Comparison of ENCODE assay signal across 8 mouse cellular contexts in the genomic region with DNA sequence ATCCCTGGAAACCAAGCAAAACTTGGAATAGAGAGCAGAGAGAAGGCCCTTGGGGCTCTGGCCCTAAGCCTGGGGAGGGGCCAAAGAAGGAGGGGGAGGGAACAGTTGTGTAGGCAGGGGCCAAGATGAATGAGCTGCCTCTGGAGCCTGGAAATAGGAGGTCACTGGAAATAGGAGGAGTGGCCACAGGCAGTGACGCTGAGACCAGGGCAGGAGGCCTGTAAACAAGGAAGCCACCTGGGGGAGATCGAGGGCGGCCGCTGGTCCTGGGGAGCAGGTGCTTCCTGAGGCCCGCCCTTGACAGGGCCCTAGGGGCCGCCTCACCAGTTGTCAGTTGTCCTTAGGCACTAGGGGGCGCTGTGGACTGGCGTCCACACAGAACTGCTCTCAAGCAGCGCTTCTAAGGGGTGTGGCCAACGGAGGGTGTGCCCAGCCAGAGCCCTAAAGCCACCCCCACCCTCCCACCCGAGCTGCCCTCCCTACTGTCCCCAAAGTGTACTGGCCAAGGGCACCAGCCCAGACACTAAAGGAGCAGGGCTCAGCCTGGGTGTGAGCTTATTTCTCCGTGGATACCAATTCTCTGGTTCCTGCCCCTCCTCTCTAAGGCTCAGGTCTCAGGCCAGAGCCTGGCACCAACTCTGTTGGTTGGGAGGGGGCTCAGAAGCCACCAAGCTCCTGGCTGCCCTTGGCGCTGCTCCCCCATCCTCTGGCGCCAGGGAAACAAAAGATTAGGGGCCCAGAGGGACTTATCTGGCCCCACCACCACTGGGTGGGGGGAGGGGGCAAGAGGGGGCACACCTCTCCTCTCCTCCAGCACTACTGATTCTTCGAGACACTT. TPM values are rescaled to one million over a fixed set of nuclear protein-coding genes. Genes with fewer than 3 reads are reported as not detected.
DNase-seq lines count a peak whose midpoint lies in the region; ATAC-seq and TF ChIP-seq lines count a peak whose summit lies in the region.

No protein-coding gene starts in this region.

- peaks cover 30% of the 10 kb centered on the region for H3K36me3 ChIP-seq in forebrain, postnatal 0 days (ENCODE audit: insufficient read depth)
- peaks cover 51% of the 10 kb centered on the region for H3K36me3 ChIP-seq in hindbrain, embryonic 13.5 days
- H3K36me3 ChIP-seq in limb, embryonic 15.5 days, result peaks cover 33% of the 10 kb centered on the region
- peaks cover 42% of the 10 kb centered on the region for H3K36me3 ChIP-seq in midbrain, postnatal 0 days (ENCODE audit: insufficient read depth, low read length)

- peaks cover 18% of the 10 kb centered on the region for H3K4me1 ChIP-seq in cerebellum, adult 2 months (ENCODE audit: control insufficient read depth, insufficient read depth, low read length)
- no peaks in the 10 kb centered on the region for H3K4me1 ChIP-seq in forebrain, postnatal 0 days (ENCODE audit: insufficient read depth)
- peaks cover 34% of the 10 kb centered on the region for H3K4me1 ChIP-seq in hindbrain, embryonic 13.5 days (replicated peaks)
- peaks cover 25% of the 10 kb centered on the region for H3K4me1 ChIP-seq in limb, embryonic 15.5 days
- no peaks in the 10 kb centered on the region for H3K4me1 ChIP-seq in midbrain, postnatal 0 days (ENCODE audit: insufficient read depth, low read length)

- DNase-seq in right cerebral cortex, postnatal 10 days (ENCODE audit: low spot score in 2 of 2), result peak; percentile 62 to 67
- no peak for DNase-seq in right cerebral cortex, adult 2 months (ENCODE audit: low spot score in 2 of 2)
- DNase-seq in cerebellum, adult 2 months, result peak; percentile 57 to 67
- DNase-seq in forebrain, postnatal 0 days, result peak; percentile 69
- peak; percentile 88 for DNase-seq in midbrain, postnatal 0 days (ENCODE audit: low spot score)
- peak; percentile 22 for DNase-seq in telencephalon, adult 2 months (ENCODE audit: low read depth, low spot score)

- H3K9ac ChIP-seq in forebrain, postnatal 0 days, result no peak overlapping the region
- H3K9ac ChIP-seq in hindbrain, embryonic 13.5 days, result 0 out of 2 replicates have a peak overlapping the region, but pooled peaks have one; percentile 13
- H3K9ac ChIP-seq in limb, embryonic 15.5 days, result no peak overlapping the region
- H3K9ac ChIP-seq in midbrain, postnatal 0 days (replicated peaks; ENCODE audit: low read length, poor library complexity, severe bottlenecking), result no peak overlapping the region

- no peaks in the 10 kb centered on the region for H3K27me3 ChIP-seq in cerebellum, adult 2 months (ENCODE audit: control insufficient read depth, insufficient read depth, low read length)
- no peaks in the 10 kb centered on the region for H3K27me3 ChIP-seq in forebrain, postnatal 0 days (ENCODE audit: insufficient read depth, low read length)
- H3K27me3 ChIP-seq in hindbrain, embryonic 13.5 days, result 0 out of 2 replicates have a peak, but pooled peaks cover 3% of the 10 kb centered on the region
- H3K27me3 ChIP-seq in limb, embryonic 15.5 days, result no peaks in the 10 kb centered on the region
- no peaks in the 10 kb centered on the region for H3K27me3 ChIP-seq in midbrain, postnatal 0 days (ENCODE audit: insufficient read depth, low read length)

- ATAC-seq in forebrain, postnatal 0 days, result peak; percentile 79
- peak; percentile 76 for ATAC-seq in hindbrain, embryonic 13.5 days (ENCODE audit: low FRiP score)
- peak; percentile 75 for ATAC-seq in limb, embryonic 15.5 days (ENCODE audit: insufficient number of reproducible peaks, low FRiP score, low TSS enrichment, low read depth)
- ATAC-seq in midbrain, postnatal 0 days (ENCODE audit: low FRiP score), result peak; percentile 58

- H3K9me3 ChIP-seq in forebrain, postnatal 0 days (ENCODE audit: low read length), result no peaks in the 10 kb centered on the region
- H3K9me3 ChIP-seq in hindbrain, embryonic 13.5 days, result no peaks in the 10 kb centered on the region
- no peaks in the 10 kb centered on the region for H3K9me3 ChIP-seq in limb, embryonic 15.5 days
- no peaks in the 10 kb centered on the region for H3K9me3 ChIP-seq in midbrain, postnatal 0 days (ENCODE audit: low read length)

- no peak overlapping the region for H3K4me3 ChIP-seq in cerebellum, adult 2 months (replicated peaks; ENCODE audit: insufficient read depth, low read depth, low read length)
- H3K4me3 ChIP-seq in forebrain, postnatal 0 days (ENCODE audit: low read depth, low read length), result no peak overlapping the region
- no peak overlapping the region for H3K4me3 ChIP-seq in hindbrain, embryonic 13.5 days
- no peak overlapping the region for H3K4me3 ChIP-seq in limb, embryonic 15.5 days
- no peak overlapping the region for H3K4me3 ChIP-seq in midbrain, postnatal 0 days (ENCODE audit: low read depth, low read length)

- peak overlapping the region; percentile 17; the same call in 1 of the 2 replicates for H3K4me2 ChIP-seq in forebrain, postnatal 0 days (ENCODE audit: low read depth)
- H3K4me2 ChIP-seq in hindbrain, embryonic 13.5 days, result peak overlapping the region; percentile 32
- peak overlapping the region; percentile 15 for H3K4me2 ChIP-seq in limb, embryonic 15.5 days
- H3K4me2 ChIP-seq in midbrain, postnatal 0 days (ENCODE audit: low read depth, low read length, poor library complexity, severe bottlenecking), result no peak overlapping the region

- no peak for TF ChIP-seq POLR2A in cerebellum, adult 2 months (IDR thresholded peaks at IDR 0.05; ENCODE audit: borderline replicate concordance, insufficient read depth, low read length)

- peak; percentile 69 for TF ChIP-seq CTCF in cerebellum, adult 2 months (IDR thresholded peaks at IDR 0.05; ENCODE audit: borderline replicate concordance, insufficient read depth, low read depth, low read length)
- TF ChIP-seq CTCF in forebrain, postnatal 0 days (IDR thresholded peaks at IDR 0.05; ENCODE audit: low read depth), result peak; percentile 71
- TF ChIP-seq CTCF in midbrain, postnatal 0 days (IDR thresholded peaks at IDR 0.05), result peak; percentile 71

- 7% methylated on average over 15 of the region's 15 CpGs for WGBS in cerebellum, adult 2 months
- 10% methylated on average over 14 of the region's 15 CpGs for WGBS in forebrain, postnatal 0 days
- WGBS in hindbrain, embryonic 13.5 days, result 6% methylated on average over 15 of the region's 15 CpGs
- 6% methylated on average over 15 of the region's 15 CpGs for WGBS in limb, embryonic 15.5 days
- WGBS in midbrain, postnatal 0 days, result 6% methylated on average over 15 of the region's 15 CpGs

- no peak overlapping the region for H3K27ac ChIP-seq in cerebellum, adult 2 months (ENCODE audit: insufficient read depth, low read length)
- H3K27ac ChIP-seq in forebrain, postnatal 0 days (ENCODE audit: low read depth, low read length), result peak overlapping the region; percentile 50
- peak overlapping the region; percentile 72 for H3K27ac ChIP-seq in hindbrain, embryonic 13.5 days
- no peak overlapping the region for H3K27ac ChIP-seq in limb, embryonic 15.5 days
- H3K27ac ChIP-seq in midbrain, postnatal 0 days (ENCODE audit: low read depth, low read length), result no peak overlapping the region

RNA-seq across cellular contexts. Expression of a gene that starts 11.7 kb away (rescaled TPM):
- polyA plus RNA-seq in cerebellum, adult 2 months (2012; rRNA removed), result 37.8 and 38.8 TPM in 2 replicates
- 22.5 and 26.7 TPM in 2 replicates for total RNA-seq in forebrain, postnatal 0 days (2014; rRNA removed)
- polyA plus RNA-seq in forebrain, postnatal 0 days (2015; fragmentation: Nextera tagmentation; extraction: Ambion mirVana), result 17.5 and 22.3 TPM in 2 replicates
- polyA plus RNA-seq in hindbrain, embryonic 13.5 days (2015; fragmentation: Nextera tagmentation; extraction: Ambion mirVana), result 26.0 and 26.1 TPM in 2 replicates
- 17.6 and 19.5 TPM in 2 replicates for polyA plus RNA-seq in limb, embryonic 15.5 days (2015; fragmentation: Nextera tagmentation; extraction: Ambion mirVana)
- total RNA-seq in midbrain, postnatal 0 days (2014; rRNA removed), result 30.1 and 36.9 TPM in 2 replicates
- 21.4 and 21.6 TPM in 2 replicates for polyA plus RNA-seq in midbrain, postnatal 0 days (2015; fragmentation: Nextera tagmentation; extraction: Ambion mirVana)

RNA-seq across cellular contexts. Expression of a gene that starts 25.4 kb away (rescaled TPM):
- 3.1 and 4.1 TPM in 2 replicates for polyA plus RNA-seq in cerebellum, adult 2 months (2012; rRNA removed)
- total RNA-seq in forebrain, postnatal 0 days (2014; rRNA removed), result 2.8 and 3.7 TPM in 2 replicates
- polyA plus RNA-seq in forebrain, postnatal 0 days (2015; fragmentation: Nextera tagmentation; extraction: Ambion mirVana), result 2.3 and 2.4 TPM in 2 replicates
- polyA plus RNA-seq in hindbrain, embryonic 13.5 days (2015; fragmentation: Nextera tagmentation; extraction: Ambion mirVana), result 5.4 and 5.9 TPM in 2 replicates
- polyA plus RNA-seq in limb, embryonic 15.5 days (2015; fragmentation: Nextera tagmentation; extraction: Ambion mirVana), result 6.7 and 7.3 TPM in 2 replicates
- 3.9 TPM in 2 replicates for total RNA-seq in midbrain, postnatal 0 days (2014; rRNA removed)
- 2.3 and 2.6 TPM in 2 replicates for polyA plus RNA-seq in midbrain, postnatal 0 days (2015; fragmentation: Nextera tagmentation; extraction: Ambion mirVana)

RNA-seq across cellular contexts. Expression of a gene that starts 29.1 kb away (rescaled TPM):
- polyA plus RNA-seq in cerebellum, adult 2 months (2012; rRNA removed), result 8.4 and 10.4 TPM in 2 replicates
- total RNA-seq in forebrain, postnatal 0 days (2014; rRNA removed), result 20.5 and 27.8 TPM in 2 replicates
- polyA plus RNA-seq in forebrain, postnatal 0 days (2015; fragmentation: Nextera tagmentation; extraction: Ambion mirVana), result 22.9 and 29.3 TPM in 2 replicates
- polyA plus RNA-seq in hindbrain, embryonic 13.5 days (2015; fragmentation: Nextera tagmentation; extraction: Ambion mirVana), result 21.2 and 23.4 TPM in 2 replicates
- polyA plus RNA-seq in limb, embryonic 15.5 days (2015; fragmentation: Nextera tagmentation; extraction: Ambion mirVana), result 36.8 and 38.6 TPM in 2 replicates
- 24.5 and 32.7 TPM in 2 replicates for total RNA-seq in midbrain, postnatal 0 days (2014; rRNA removed)
- 37.7 and 43.7 TPM in 2 replicates for polyA plus RNA-seq in midbrain, postnatal 0 days (2015; fragmentation: Nextera tagmentation; extraction: Ambion mirVana)

RNA-seq across cellular contexts. Expression of a gene that starts 50.8 kb away (rescaled TPM):
- 8.1 and 9.8 TPM in 2 replicates for polyA plus RNA-seq in cerebellum, adult 2 months (2012; rRNA removed)
- total RNA-seq in forebrain, postnatal 0 days (2014; rRNA removed), result 8.7 and 20.4 TPM in 2 replicates
- 5.7 and 9.1 TPM in 2 replicates for polyA plus RNA-seq in forebrain, postnatal 0 days (2015; fragmentation: Nextera tagmentation; extraction: Ambion mirVana)
- polyA plus RNA-seq in hindbrain, embryonic 13.5 days (2015; fragmentation: Nextera tagmentation; extraction: Ambion mirVana), result 6.1 and 6.7 TPM in 2 replicates
- polyA plus RNA-seq in limb, embryonic 15.5 days (2015; fragmentation: Nextera tagmentation; extraction: Ambion mirVana), result 1.1 TPM in 2 replicates
- total RNA-seq in midbrain, postnatal 0 days (2014; rRNA removed), result 9.5 and 18.7 TPM in 2 replicates
- 10.2 and 13.5 TPM in 2 replicates for polyA plus RNA-seq in midbrain, postnatal 0 days (2015; fragmentation: Nextera tagmentation; extraction: Ambion mirVana)

Comparison
In these comparisons a context has a peak if more than half of its experiments do, and no peak if none do; other contexts are left out.
1. DNase-seq: peak in right cerebral cortex, postnatal 10 days (2 of 2), cerebellum, adult 2 months (2 of 2), forebrain, postnatal 0 days (single experiment), midbrain, postnatal 0 days (single experiment) and telencephalon, adult 2 months (single experiment); none in right cerebral cortex, adult 2 months (0 of 2).
2. H3K27ac ChIP-seq: peak in forebrain, postnatal 0 days (single experiment) and hindbrain, embryonic 13.5 days (single experiment); none in cerebellum, adult 2 months (single experiment), limb, embryonic 15.5 days (single experiment) and midbrain, postnatal 0 days (single experiment).
3. Peak in every context shown above with its lines, with median percentiles within 50 percentile points of each other: CTCF ChIP-seq and ATAC-seq.